Mouse (Mus musculus) heart, adult 8-10 months (tissue): ENCODE results near the gene Cap2. TPM values are rescaled to one million over a fixed set of nuclear protein-coding genes. Genes with fewer than 3 reads are reported as not detected.

ENCODE experiments used
- DNase-seq: peaks from one replicate; pipeline ENCODE4 v3.0.0; 2022; ENCODE audit warnings: low spot score
- total RNA-seq, 4 experiments: library from RNA; stranded (reverse); gene quantifications; 2 replicates each; pipeline ENCODE4 v1.2.4; 2022

The Cap2 gene
- total RNA-seq, 4 experiments from 2014 or later: 137 to 160 (median 155) TPM

DNA sequence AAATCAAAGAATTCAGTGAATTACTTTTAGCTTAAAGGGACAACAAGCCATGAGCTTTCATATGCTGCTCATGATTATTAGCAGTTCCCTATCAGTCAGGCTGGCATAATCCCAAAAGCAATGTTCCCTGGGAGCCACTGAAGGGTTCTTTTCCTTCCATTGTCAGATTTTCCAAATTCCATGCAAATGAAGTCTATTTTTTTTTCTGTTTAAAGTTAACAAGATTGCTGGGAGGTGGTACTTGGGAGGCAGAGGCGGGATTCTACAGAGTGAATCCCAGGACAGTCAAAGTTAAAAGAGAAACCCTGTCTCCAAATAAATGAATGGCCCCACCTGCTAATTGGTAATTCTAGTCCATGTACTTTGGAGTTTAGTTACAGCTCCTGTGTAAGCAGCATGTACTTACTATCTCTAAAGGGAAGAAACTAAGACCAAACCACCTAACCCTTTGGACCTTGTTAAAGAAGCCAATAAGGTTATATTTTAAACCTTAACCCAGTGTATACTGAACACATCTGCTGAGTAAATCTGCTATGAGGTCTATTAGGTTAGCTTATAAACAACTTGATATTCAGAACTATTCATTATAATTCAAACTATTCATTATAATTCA is 193.8 kb downstream of the Cap2 start:
- DNase-seq: peak; percentile 9

DNA sequence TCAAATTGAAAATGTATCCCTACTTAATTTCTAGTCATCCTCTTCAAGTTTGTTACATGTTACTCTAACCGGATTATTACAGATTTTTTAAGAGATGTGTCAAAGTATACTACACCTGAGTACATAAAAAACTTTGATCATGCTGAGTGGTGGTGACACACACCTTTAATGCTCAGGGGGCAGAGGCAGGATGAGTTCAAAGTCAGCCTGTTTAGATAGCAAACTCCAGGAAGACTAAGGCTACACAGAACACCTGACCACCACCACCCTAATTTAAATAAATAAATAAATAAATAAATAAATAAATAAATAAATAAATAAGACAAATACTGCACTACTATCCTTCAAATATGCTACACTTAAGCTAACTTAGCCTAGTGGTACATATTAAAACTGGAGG is 194.3 kb downstream of the Cap2 start:
- DNase-seq: no peak

DNA sequence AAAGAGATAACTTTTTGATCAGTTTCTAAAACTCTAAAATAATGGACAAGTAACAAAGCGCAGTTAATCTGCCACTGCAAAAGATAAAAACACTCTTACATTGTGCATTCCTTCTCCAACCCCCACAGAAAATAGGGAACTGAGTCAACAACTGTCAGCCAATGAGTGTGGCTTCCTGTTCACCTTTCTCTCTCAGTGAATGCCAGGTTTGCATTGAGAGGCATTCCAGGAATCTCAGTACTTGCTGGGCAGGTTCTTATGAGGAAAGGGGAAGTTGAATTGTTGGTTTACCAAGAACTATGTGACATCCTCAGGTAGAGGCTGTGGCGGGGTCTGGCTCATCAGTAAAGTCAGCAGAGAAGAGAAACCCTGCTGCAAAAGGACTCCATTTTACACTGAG is 195.1 kb downstream of the Cap2 start:
- DNase-seq: no peak

DNA sequence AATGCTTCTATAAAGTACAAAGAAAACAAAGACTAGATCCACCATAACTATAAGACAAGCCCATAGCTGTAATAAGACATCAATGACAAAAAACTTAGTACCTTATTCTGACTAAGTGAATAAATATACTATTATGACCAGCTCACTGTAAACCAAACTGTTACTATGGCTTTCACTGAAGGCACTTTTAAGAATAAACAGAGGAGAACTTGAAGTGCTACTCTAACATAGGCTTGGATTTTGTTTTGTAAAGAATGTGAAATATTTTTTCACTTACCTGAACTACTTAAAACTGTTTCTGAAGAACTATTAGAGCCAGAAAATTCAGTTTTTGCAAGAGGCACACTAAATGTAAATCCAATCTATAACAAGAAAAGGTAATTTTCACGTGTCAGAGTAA is 197.7 kb downstream of the Cap2 start:
- no peak for DNase-seq

Other genes starting within 250 kb of the Cap2 start
- under 1 TPM; 0.19 to 0.66 (median 0.22) TPM for gene Stmnd1, start 228.1 kb upstream of the Cap2 start, total RNA-seq
- 100 to 1,000 TPM; 174 to 207 (median 195) TPM for gene Rbm24, start 83.4 kb upstream of the Cap2 start, total RNA-seq
- gene Fam8a1, start 167.7 kb downstream of the Cap2 start, total RNA-seq: 10 to 100 TPM; 29.3 to 37.5 (median 33.3) TPM
- 10 to 100 TPM; 29.5 to 40.6 (median 36.0) TPM for gene Nup153, start 226.1 kb downstream of the Cap2 start, total RNA-seq